Mouse (Mus musculus): ENCODE measurements around the gene Tmem189. TPM values are rescaled to one million over a fixed set of nuclear protein-coding genes. Genes with fewer than 3 reads are reported as not detected.
A peak's percentile ranks its signal among the peaks of the same experiment; 100 is the strongest.

Gene Tmem189
- polyA plus RNA-seq, 1 experiment from 2014 or later = 40.1 TPM

GRCm38 (mm10) chr2:167605178-167605794 is 84.3 kb downstream of the Tmem189 start:
- WGBS = 26% methylated on average over 11 of the region's 11 CpGs
- Histone ChIP-seq H3K27ac (no peak overlapping the region), H3K4me1 (peaks cover 26% of the 10 kb centered on the region), H3K4me2 (replicated peaks) (no peak overlapping the region), H3K9me3 (no peaks in the 10 kb centered on the region), H3K36me3 (peaks cover 30% of the 10 kb centered on the region), H3K9ac (no peak overlapping the region), H3K27me3 (no peaks in the 10 kb centered on the region), H3K4me3 (no peak overlapping the region)
- peak; percentile 62 for ATAC-seq (ENCODE audit: low FRiP score, low read depth)

GRCm38 (mm10) chr2:167602978-167603377 is 86.6 kb downstream of the Tmem189 start:
- Histone ChIP-seq H3K36me3 (peaks cover 17% of the 10 kb centered on the region), H3K4me3 (no peak overlapping the region), H3K4me2 (replicated peaks) (no peak overlapping the region), H3K9ac (no peak overlapping the region), H3K27ac (no peak overlapping the region), H3K4me1 (peaks cover 45% of the 10 kb centered on the region), H3K27me3 (no peaks in the 10 kb centered on the region), H3K9me3 (no peaks in the 10 kb centered on the region)
- ATAC-seq (ENCODE audit: low FRiP score, low read depth) = no peak
- 33% methylated on average over 5 of the region's 5 CpGs for WGBS

- Histone ChIP-seq H3K27ac (no peak overlapping the region; the same call in 1 of the 2 replicates), H3K9me3 (no peaks in the 10 kb centered on the region), H3K9ac (no peak overlapping the region), H3K4me3 (no peak overlapping the region), H3K4me1 (peaks cover 51% of the 10 kb centered on the region), H3K36me3 (peaks cover 14% of the 10 kb centered on the region), H3K4me2 (replicated peaks) (no peak overlapping the region), H3K27me3 (no peaks in the 10 kb centered on the region)
- no peak for ATAC-seq (ENCODE audit: low FRiP score, low read depth)
- 70% methylated on average over 2 of the region's 2 CpGs for WGBS
Observed at GRCm38 (mm10) chr2:167602364-167602763, 87.3 kb downstream of the Tmem189 start.

GRCm38 (mm10) chr2:167600481-167600995 is 89.1 kb downstream of the Tmem189 start:
- Histone ChIP-seq H3K36me3 (no peaks in the 10 kb centered on the region), H3K27ac (peak overlapping the region; percentile 33; the same call in 1 of the 2 replicates), H3K9ac (no peak overlapping the region), H3K27me3 (no peaks in the 10 kb centered on the region), H3K4me3 (no peak overlapping the region), H3K9me3 (no peaks in the 10 kb centered on the region), H3K4me1 (peaks cover 69% of the 10 kb centered on the region), H3K4me2 (replicated peaks) (no peak overlapping the region)
- no peak for ATAC-seq (ENCODE audit: low FRiP score, low read depth)
- WGBS = 60% methylated on average over 8 of the region's 8 CpGs

- 71% methylated on average over 6 of the region's 6 CpGs for WGBS
- Histone ChIP-seq H3K9me3 (no peaks in the 10 kb centered on the region), H3K36me3 (no peaks in the 10 kb centered on the region), H3K9ac (no peak overlapping the region), H3K4me3 (no peak overlapping the region), H3K27ac (0 out of 2 replicates have a peak overlapping the region, but pooled peaks have one; percentile 33), H3K4me1 (peaks cover 73% of the 10 kb centered on the region), H3K4me2 (replicated peaks) (no peak overlapping the region), H3K27me3 (no peaks in the 10 kb centered on the region)
- no peak for ATAC-seq (ENCODE audit: low FRiP score, low read depth)
Observed at GRCm38 (mm10) chr2:167599917-167600316, 89.7 kb downstream of the Tmem189 start.

- Histone ChIP-seq H3K4me3 (no peak overlapping the region), H3K9me3 (no peaks in the 10 kb centered on the region), H3K27me3 (no peaks in the 10 kb centered on the region), H3K27ac (no peak overlapping the region), H3K4me1 (peaks cover 76% of the 10 kb centered on the region), H3K4me2 (replicated peaks) (no peak overlapping the region), H3K36me3 (no peaks in the 10 kb centered on the region), H3K9ac (no peak overlapping the region)
- WGBS = 47% methylated on average over 5 of the region's 5 CpGs
- ATAC-seq (ENCODE audit: low FRiP score, low read depth) = no peak
Observed at GRCm38 (mm10) chr2:167599195-167599594, 90.4 kb downstream of the Tmem189 start.

GRCm38 (mm10) chr2:167597492-167598186 is 92.0 kb downstream of the Tmem189 start:
- Histone ChIP-seq H3K36me3 (no peaks in the 10 kb centered on the region), H3K4me1 (peaks cover 83% of the 10 kb centered on the region), H3K27me3 (no peaks in the 10 kb centered on the region), H3K4me3 (peak overlapping the region; percentile 29), H3K27ac (peak overlapping the region; percentile 95), H3K9me3 (no peaks in the 10 kb centered on the region), H3K4me2 (replicated peaks) (peak overlapping the region; percentile 61), H3K9ac (peak overlapping the region; percentile 57)
- ATAC-seq (ENCODE audit: low FRiP score, low read depth) = peak; percentile 89
- 10% methylated on average over 40 of the region's 40 CpGs for WGBS

- Histone ChIP-seq H3K9me3 (no peaks in the 10 kb centered on the region), H3K4me2 (replicated peaks) (peak overlapping the region; percentile 61), H3K9ac (peak overlapping the region; percentile 57), H3K4me3 (peak overlapping the region; percentile 29), H3K27ac (peak overlapping the region; percentile 95), H3K36me3 (no peaks in the 10 kb centered on the region), H3K4me1 (peaks cover 79% of the 10 kb centered on the region), H3K27me3 (no peaks in the 10 kb centered on the region)
- WGBS = 11% methylated on average over 27 of the region's 27 CpGs
- ATAC-seq (ENCODE audit: low FRiP score, low read depth) = peak; percentile 57
Observed at GRCm38 (mm10) chr2:167596726-167597491, 92.7 kb downstream of the Tmem189 start.

- Histone ChIP-seq H3K36me3 (no peaks in the 10 kb centered on the region), H3K9ac (no peak overlapping the region), H3K4me1 (peaks cover 84% of the 10 kb centered on the region), H3K27ac (peak overlapping the region; percentile 95), H3K27me3 (no peaks in the 10 kb centered on the region), H3K9me3 (no peaks in the 10 kb centered on the region), H3K4me3 (no peak overlapping the region), H3K4me2 (replicated peaks) (peak overlapping the region; percentile 33)
- 6% methylated on average over 3 of the region's 4 CpGs for WGBS
- ATAC-seq (ENCODE audit: low FRiP score, low read depth) = no peak
Observed at GRCm38 (mm10) chr2:167596262-167596661, 93.4 kb downstream of the Tmem189 start.

GRCm38 (mm10) chr2:167595761-167596171 is 93.9 kb downstream of the Tmem189 start:
- Histone ChIP-seq H3K9ac (peak overlapping the region; percentile 21; the same call in 1 of the 2 replicates), H3K4me1 (peaks cover 80% of the 10 kb centered on the region), H3K4me2 (replicated peaks) (peak overlapping the region; percentile 33), H3K4me3 (no peak overlapping the region), H3K27ac (peak overlapping the region; percentile 95), H3K36me3 (no peaks in the 10 kb centered on the region), H3K9me3 (no peaks in the 10 kb centered on the region), H3K27me3 (no peaks in the 10 kb centered on the region)
- WGBS = 4% methylated on average over 14 of the region's 14 CpGs
- ATAC-seq (ENCODE audit: low FRiP score, low read depth) = peak; percentile 25

GRCm38 (mm10) chr2:167594444-167594934 is 95.1 kb downstream of the Tmem189 start:
- no peaks in the 10 kb centered on the region for H3K27me3 ChIP-seq
- peak overlapping the region; percentile 41 for H3K4me2 ChIP-seq (replicated peaks)
- H3K4me1 ChIP-seq = peaks cover 75% of the 10 kb centered on the region
- no peak overlapping the region for H3K4me3 ChIP-seq
- H3K9ac ChIP-seq = no peak overlapping the region
- 10% methylated on average over 10 of the region's 10 CpGs for WGBS
- no peaks in the 10 kb centered on the region for H3K9me3 ChIP-seq
- ATAC-seq (ENCODE audit: low FRiP score, low read depth) = no peak
- no peaks in the 10 kb centered on the region for H3K36me3 ChIP-seq
- H3K27ac ChIP-seq = peak overlapping the region; percentile 95
